Mouse (Mus musculus) thymus, postnatal 14 days (tissue): Measurements from ENCODE around the gene Ldlrap1.

Source experiments
- DNase-seq: peaks from one replicate; pipeline ENCODE4 v3.0.0; 2021

The Ldlrap1 gene

DNA sequence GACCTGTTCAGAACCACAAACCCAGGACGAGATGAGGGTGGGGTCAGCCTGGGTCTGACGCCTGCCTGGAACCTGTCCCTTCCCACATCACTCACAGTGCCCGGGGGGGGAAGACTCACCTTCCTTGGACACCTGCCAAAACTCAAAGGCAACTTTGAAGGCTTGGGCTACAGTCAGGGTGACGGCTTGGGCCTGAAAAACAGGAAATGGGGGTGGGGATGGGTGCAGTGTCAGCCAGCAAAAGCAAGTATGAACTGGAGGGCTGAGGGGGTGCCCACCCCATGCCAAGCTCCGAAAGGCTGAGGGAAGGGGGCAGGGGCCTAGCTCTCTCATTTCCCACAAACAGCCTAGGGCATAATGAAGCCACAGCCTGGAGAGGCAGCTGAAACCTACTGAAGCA is 17.6 kb downstream of the Ldlrap1 start:
- peak; percentile 83 for DNase-seq

DNA sequence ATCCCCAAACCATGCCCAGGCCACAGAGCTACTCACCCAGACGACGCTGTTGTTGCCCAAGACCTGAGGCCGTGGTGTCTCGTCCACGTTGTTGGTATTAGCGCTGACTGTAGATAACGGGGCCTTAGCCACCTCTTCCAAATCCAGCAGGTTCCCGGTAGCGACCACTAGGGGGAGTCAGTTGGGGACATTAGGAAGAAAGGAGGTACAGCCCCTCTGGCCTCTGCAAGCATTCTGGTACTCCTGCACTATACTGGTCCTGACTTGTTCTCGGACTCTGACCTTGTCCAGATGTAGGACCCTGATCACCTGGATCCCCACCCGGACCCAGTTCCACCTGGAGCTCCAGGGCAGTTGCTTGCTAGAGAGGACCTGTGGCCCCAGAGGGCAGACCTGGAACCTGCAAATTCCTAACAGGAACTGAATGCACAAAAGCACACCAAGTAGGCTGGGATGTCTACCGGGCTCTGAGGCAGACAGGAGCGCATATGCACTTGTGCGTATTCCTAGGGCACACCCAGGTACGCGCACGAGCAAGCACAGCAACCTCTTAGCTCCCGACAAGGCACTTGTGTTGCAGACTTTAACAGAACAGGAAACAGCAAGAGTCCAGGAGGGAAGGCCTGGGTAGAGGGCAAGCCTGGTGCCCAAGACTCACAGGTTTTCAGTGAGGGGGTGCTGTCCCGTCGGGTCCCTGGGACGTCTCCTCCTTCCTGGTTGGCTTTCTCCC is 18.4 kb downstream of the Ldlrap1 start:
- peak; percentile 65 for DNase-seq

DNA sequence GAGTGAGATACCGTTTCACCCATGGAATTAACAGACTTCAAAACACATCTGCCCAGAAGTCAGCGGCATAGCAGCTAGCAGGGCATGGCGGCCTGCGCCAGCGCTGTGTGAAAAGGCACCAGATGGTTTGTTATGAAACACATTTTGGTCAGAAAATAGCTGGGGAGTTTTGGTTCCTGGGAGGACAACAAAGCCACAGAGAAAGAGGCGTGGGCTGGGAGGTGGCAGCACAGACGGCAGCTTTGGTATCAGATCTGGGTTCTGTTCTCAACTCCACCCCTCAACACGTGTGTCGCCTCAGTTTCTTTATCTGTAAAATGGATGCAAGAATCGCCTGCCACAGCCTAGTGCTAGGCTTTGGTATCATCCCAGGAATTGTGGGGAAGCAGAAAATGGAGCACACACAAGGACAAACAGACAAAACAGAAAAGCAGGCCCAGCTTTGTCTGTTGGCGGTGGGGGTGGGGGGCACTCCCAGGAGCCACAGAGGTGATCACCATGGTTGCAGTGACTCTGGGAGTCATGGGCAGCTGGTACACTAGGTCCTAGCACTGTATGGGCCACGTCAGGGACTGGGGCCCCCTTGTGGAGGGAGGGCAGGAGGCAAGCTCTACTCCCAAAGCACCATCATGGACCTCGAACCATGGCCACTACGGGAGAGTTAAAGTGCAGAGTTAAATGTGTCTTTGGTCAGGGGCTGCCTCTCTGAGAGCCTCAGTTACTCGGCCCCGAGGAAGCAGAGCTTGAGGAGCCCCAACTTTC is 21.7 kb downstream of the Ldlrap1 start:
- DNase-seq = peak; percentile 24

DNA sequence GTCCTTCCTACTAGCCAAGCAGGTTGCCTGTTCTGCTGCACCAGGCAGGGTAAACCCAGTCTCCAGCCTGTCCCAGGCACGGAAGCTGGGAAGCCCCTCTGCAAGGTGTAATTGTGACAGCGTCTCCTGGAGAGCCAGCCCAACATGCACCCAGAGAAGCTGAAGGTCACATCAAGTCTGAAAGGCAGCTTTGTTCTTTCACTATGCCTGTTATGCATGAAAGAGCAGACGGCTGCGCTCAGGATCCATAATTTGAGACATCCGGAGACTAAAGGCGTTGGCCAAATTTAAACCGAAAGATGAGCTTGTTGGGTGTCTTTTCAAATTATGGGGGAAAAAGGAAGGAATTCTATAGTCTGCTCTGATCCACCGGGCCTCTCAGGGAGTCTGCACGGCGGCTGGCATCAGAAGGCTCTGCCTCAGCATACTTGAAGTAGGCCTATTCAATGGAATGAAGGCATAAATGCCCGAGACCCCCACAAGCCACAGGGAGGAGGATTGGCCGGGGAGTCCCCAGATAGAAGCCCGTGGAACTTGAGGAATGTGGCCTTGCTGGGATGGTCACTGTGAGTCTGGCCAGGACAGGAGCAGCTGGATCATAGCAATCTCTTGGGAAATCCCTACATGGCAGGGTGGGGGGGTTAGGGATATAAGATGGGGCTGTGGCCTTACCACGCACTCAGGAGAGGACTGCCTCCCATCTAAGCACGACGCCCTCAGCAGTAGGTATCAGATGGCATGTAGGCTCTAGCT is 23.8 kb downstream of the Ldlrap1 start:
- no peak for DNase-seq

DNA sequence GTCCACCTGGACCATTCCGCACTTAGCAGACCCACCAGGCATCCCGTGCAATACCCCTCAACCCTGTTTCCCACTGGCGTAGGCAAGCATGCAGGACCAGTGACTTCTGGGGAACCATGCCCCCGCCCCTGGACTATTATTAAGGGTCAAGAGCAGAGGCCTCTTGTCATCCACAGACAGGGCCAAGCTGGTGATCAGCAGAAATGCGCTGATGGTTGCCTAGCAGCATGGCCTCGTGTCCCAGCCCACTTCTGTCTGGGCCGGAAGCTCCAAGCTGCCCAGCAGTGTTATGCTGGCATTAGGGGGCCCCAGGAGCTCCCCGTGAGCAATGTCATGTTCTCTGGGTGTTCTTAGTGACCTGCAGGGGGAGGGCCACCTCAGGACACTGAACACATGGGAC is 25.9 kb downstream of the Ldlrap1 start:
- no peak for DNase-seq

DNA sequence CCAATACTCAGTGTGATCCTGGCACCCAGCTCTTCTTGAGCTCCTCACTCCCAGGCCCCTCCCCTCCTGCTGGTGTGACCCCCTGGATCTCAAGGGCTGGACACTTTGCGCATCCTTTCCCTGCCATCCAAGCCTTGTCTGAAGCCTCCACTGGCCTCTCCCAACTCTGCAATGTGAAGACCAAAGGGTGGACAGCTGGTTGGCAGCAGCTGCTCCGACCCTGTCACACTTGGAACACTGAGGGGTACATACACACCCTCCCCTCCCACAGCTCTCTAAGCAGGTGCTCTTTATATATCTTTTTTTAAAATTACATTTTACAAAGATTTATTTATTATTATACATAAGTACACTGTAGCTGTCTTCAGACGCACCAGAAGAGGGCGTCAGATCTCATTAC is 27.6 kb downstream of the Ldlrap1 start:
- no peak for DNase-seq

DNA sequence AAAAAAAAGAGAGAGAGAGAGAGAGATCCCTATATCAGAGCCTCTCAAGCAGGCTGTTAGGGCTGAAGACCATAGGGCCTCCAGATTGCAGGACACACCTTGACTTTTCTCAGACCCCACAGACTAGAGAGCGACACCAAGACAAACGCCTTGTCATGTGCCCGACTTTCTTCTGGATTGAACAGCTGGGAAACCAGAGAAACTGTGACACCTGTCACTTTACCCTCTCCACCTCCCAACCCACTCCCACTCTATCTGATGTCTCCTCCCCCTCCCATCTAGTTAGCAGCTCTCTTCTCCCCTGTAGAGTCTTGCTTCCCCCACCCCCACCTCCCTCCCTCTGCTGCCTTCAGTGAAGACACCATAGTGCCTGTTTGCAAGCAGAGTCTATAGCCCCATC is 28.3 kb downstream of the Ldlrap1 start:
- no peak for DNase-seq

DNA sequence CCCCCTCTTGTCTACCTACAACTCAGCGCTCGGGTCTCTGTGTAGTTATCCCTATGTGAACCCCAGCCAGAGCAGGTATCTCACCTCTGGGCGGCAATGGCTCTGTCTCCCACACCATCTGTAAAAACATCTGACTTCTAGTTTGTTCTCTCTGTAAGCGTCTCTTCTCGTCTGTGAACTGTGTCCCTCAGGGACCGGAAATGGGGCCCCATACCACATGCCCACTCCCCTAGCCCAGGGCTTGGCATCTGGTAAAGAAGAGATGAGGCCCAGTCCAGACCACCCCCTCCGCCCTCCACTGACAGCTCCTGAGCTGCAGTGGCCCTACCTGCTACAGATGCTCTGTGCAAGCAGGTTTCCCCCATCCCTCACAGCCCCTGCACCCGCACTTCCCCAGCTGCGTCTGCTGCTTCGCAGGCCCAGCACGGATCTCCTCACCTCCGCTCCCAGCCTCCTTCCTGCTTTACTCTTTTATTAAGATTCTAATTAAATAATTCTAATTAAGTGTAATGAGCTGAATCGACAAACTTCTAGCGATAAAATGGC is 30.4 kb downstream of the Ldlrap1 start:
- peak; percentile 54 for DNase-seq

DNA sequence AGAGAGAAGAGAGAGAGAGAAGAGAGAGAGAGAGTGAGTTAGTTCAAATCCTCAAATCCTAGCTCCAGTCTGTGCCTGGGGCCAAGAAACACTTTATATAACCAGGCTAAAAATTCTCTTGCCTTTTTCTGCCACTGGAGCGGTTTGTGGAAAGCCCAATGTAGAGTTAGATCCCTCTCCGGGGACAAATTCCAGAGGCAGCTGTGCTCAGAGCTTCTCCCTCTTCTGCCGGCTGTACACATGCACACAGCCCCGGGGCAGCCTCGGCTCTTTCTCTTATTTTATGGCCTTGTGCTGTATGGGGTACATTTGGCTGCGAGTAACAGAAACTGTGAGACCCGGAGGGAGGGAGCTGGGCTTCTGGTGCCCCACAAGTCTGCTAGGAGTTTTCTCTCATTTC is 31.7 kb downstream of the Ldlrap1 start:
- no peak for DNase-seq

DNA sequence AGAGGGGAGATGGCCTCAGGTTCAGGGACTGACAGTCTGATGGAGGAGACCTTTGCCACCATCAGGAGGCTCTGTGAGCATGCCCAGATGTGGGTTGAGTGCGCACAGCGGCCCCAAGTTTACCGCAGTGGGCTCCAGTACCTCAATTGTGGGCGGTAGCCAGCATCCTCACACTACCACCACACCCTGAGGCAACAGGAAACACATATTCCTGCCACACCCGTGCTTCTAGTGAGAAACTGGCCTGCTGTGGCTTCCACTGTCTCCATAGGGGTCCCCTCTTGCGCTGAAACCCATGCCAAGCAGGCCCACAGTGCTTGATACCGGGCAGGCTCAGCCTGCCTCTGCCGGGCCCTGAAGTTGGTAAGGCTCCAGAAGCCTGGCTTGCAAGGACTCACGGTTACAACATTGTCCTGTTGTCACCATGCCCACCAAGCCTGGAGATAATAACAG is 33.2 kb downstream of the Ldlrap1 start:
- DNase-seq = peak; percentile 55

DNA sequence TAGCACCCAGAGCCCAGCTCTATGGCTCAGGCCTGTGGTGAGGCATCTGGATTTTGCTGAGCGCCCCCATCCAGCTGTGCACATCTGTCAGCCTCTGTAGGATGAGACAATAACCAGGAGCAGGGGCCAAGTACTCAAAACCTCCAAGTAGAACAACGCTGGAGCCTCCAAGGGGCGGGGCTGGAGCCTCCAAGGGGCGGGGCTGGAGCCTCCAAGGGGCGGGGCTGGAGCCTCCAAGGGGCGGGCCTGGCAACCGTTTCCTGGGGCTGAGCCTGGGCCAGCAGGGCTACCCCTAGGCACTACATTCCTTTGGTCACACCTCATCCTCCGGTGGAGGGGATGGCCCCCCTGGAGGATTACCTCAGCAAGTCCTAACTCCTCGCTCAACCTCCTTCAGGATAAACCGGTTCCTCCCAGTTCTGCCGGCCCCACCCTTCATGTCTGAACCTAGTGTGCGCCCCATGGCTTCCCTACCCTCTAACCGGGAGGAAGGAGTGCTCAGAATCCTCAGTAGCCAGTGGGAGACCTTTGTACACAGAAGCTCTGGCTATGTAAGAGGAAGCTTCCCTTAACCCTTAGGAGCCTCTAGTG is 33.7 kb downstream of the Ldlrap1 start:
- peak; percentile 41 for DNase-seq

DNA sequence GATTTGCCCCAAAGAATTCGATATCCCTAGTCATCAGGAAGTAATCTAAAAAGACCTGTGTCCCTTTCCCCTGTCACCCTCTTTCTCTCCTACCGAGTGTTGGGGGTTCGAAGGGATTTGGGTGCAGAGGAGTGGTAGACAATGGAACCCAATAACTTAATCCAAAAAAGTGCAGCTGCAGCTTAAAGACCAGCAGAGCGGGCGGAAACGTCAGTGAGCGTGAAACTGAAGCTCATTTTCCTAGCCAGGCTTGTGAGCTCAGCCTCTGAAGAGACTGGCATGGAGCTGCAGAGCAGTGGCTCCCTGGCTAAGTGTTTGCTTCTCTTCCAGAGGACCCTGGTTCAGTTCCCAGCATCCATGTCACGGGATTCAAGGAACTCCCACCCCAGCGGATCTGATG is 34.5 kb downstream of the Ldlrap1 start:
- DNase-seq = no peak

DNA sequence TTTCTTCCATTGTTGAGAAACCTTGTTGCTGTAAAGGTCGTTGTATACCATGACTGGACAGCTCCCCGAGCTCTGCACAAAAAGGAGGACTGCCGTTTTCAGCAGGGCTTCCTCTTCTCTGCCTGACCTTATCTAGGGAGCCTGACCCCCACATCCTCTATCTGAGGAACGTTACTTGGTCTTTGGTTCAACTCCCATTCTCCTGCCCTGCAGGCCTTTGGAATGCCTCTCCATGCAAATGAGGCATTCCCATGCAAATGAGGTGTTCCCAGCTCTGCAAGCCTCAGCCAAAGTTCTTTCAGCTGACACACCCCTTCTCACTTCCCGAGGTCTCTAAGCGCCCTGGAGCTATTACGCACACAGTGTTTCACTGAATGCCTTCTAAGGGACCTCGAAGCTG is 37.7 kb downstream of the Ldlrap1 start:
- DNase-seq = no peak

DNA sequence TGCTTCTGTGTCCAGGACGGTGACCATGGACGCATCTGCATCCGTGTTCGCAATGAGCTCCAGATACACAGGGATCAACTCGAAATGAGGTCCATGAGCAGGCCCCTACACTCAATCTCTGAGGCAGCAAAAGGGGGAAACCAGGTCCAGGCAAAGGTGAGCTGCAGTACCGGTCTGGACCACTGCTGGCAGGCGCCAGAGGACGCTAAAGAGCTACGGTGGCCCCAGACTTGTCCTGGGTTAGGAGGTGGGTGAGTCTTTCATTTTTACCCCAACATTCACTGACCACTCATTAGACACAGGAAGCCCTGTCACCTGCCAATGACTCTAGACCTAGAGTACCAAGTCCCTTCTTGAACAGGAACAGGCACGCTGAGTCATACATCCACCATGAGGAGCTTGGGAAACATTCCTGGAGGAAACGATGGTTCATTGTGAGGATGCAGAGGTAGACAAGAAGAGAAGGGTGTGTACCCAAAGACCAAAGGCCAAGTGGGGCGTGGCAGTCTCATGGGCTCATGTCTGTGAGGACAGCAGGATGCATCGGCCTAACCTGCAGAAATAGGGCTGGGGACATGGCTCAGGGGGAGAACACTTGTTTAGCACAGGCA is 42.0 kb downstream of the Ldlrap1 start:
- DNase-seq = no peak

DNA sequence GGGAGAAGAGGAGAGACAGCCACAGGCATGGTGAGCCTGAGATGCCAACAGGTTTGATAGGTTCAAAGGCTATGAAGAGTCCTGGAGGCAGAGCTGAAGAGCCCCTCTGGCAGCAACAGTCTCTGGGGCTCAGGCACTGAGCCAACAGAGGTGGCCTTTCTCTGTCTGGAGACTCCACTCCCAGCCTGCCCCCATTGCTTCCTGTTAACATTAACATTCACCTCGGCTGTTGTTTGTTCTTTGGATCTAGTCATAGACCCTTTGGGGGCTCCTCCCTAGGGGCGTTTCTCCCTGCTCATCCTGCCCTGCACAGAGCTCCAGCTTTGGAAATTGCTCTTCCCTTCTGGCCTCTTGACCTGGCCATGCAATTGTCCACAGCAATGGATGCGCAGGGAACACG is 42.9 kb downstream of the Ldlrap1 start:
- no peak for DNase-seq

DNA sequence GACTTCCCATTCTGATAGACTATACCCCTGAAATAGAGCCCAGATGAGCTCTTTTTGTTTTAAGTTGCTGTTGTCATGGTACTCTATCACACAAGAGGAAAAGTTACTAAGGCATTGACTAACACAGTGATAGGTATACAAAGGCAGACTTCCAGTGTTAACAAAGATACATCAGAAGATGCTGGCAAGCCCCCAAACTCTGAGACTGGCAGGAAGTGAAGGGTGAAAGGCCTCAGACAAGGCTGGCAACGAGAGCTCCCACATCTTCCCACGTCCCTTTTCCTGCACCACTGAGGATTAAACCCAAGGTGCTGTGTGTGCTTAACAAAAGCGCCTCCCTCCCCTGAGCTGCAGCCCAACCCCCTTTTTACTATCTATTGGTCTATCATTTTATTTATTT is 44.6 kb downstream of the Ldlrap1 start:
- no peak for DNase-seq

DNA sequence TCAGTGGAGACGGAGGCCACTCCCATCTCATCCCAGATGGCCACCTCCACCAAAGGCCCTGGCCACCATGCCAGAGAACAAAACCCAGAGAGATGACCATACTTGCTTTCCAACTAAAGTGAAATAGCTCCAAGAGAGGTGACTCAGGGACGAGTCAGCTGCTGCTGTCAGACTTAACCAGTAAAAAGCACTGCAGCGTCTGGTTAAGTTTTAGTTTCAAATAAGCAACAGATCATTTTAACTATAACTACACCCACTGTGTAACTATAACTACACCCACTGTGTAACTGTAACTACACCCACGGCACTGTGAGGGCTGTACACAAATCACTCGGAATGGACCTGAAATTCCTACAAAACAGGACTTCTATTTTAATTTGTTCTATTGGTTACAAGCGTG is 46.7 kb downstream of the Ldlrap1 start:
- no peak for DNase-seq

DNA sequence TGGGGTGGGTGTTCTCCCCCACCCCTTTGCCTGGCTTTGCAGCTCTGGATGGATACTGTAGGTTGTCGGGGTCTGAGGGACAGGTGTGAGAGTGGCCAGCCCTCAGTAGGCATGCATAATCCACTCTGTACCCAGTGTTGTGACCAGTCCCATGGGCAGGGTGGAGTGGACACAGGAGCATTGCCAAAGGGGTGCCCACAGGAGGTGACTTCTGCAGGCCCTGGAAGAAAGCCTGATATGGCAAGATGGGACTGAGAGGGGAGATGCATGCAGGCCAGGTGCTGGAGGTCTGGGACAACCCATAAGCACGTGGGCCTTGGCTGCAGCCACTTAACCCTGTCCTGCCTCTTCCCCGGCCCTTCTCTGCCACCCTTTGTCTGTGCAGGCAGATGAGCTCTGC is 47.5 kb downstream of the Ldlrap1 start:
- no peak for DNase-seq

DNA sequence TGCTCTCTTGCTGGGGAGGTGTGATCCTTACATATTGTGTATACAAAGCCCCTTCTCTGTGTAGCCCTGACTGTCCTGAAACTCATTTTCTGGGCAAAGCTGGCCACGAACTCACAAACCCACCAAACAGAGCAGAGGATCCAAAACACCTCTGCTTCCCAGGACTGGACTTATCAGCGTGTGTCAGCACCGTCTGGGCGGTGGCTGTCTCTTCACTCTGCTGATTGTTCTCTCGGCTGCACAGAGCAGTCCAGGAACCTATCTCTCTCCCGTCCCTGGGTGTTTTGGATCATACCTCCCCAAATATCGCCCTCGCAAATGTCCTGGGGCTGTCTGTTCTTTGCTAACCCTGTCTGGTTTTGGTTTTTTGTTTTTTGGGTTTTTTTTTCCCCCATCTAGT is 48.3 kb downstream of the Ldlrap1 start:
- no peak for DNase-seq

DNA sequence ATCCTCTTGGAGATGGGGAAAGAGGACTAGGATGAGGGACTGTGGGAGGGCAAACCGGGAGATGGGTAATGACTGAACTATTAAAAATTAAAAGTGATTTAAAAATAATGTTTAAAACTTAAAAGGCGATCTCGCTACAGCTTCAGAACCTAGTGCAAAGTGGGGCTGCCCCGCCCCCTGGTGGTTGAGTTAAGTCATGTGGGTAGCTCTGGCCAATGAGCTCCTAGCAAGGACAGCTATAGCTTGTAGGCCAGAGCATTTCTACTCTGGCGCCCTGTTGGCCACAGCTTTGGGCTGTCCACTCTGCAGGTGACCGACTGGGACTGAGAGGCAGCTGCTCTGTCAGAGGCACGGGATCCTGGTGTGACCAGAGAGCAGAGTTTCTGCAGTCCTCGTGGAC is 53.9 kb downstream of the Ldlrap1 start:
- DNase-seq = peak; percentile 86

DNA sequence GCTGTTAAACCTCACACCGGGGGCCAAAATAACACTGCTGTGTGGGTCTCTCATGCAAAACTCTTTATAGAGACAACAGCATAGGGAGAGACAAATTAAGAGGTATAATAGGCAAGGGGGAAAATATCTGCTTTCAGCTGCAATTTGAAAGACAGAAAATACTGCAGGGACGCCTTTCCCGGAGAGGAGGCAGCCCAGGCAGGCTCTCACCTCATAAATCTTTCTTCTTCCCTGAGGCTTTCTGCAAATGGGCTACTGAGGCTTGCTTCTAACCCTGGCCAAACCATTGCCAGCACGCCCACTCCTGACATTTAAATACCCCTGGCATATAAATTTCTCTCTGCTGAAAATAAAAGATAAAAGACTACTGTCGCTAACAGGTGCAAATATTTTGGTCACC is 62.5 kb downstream of the Ldlrap1 start:
- DNase-seq = no peak

DNA sequence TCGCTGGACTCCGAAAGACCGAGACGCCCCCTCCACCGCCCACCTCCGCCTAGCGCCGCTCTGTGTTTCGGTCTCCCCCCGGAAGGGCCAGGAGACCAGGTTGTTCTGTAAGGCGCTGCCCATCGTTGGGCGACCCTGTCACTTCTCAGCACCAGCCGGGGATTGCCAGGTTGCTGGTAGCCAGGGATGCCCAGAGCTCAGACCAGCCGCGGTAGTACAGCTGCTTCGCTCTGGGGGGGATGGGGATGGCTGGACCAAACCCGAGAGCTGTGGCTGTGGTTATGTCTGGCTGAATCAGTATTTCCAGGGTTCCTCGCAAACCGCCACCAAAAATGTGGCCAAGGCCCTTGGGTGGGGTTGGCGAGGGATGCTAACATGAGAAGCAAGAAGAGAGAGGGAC is 63.2 kb downstream of the Ldlrap1 start:
- no peak for DNase-seq
